Mouse (Mus musculus): ENCODE data around the gene Tnfaip8l3.
A peak's percentile ranks its signal among the peaks of the same experiment; 100 is the strongest.
"Not testable (repeated sequence)": the region's sequence is repeated elsewhere in the genome, so short reads cannot be mapped to it uniquely, and the experiment has no call there.

Gene Tnfaip8l3

GRCm38 (mm10) chr9:54068032-54068649, at the start of gene Tnfaip8l3:
Tnfaip8l3 (minus strand) TSS chr9:54068388.
- no peak for DNase-seq (ENCODE audit: low read depth, low spot score)

- peak; percentile 20 for DNase-seq (ENCODE audit: low read depth, low spot score)
Measured at GRCm38 (mm10) chr9:54112726-54113125, 44.5 kb upstream of the Tnfaip8l3 start.

GRCm38 (mm10) chr9:54098636-54099035, 30.4 kb upstream of the Tnfaip8l3 start:
- DNase-seq (ENCODE audit: low read depth, low spot score): no peak

GRCm38 (mm10) chr9:54097091-54097490, 28.9 kb upstream of the Tnfaip8l3 start:
- DNase-seq (ENCODE audit: low read depth, low spot score): no peak

DNA sequence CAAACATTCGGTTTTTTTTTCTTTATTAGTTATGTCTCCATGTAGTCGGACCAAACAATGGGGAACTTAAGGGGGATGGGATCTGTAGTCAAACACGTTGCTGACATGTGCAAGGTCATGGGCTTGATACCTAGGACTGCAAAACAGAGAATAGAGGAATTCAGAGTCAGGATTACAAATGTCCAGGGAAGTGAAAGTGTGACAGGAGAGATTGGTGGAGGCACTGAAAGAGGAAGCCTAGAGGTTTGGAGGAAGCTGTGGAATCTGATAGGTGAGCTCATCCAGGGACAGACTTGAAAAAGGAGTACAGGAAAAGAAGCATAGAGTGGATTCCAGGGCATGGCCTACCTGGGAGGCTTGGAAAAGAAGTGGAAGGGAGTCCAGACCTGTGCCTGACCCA, 16.1 kb upstream of the Tnfaip8l3 start:
- DNase-seq (ENCODE audit: low read depth, low spot score): no peak

DNA sequence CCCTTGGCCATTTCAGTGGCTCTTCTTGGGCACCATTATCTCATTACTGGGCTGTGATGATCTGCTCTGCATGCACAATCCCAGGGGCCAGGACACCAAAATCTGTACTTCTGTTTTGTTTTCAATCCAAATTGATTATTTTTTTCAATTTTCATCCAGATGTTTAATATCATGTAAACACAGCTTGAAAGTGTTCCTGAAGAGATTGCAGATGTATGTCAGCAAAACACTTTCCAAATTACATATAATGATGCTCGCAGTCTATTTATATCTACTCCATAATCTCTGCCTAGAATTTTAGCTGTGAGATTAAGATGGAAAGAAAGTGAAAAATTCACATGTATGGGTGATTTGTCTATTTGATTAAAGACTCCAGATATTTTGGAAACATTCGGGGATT, 9.6 kb upstream of the Tnfaip8l3 start:
- no peak for DNase-seq (ENCODE audit: low read depth, low spot score)

DNA sequence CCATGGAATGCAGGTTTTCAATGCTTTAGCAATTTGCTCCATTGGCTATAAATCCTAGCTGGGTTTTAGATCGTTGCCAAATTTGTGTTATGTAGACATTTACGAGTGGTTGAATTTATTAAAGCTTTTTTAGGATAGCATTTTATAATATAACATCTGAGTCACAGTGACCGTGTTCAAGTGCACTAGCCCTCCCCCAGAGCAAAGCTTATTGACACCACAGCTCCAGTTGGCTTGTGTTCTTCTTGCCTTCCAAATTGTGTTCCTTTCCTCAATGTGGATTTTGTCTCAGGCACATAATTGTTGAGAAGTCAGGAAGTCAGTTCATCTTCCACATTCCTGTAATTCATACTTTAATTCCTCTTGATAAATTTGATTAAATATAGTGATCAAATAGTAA, 6.7 kb upstream of the Tnfaip8l3 start:
- no peak for DNase-seq (ENCODE audit: low read depth, low spot score)

DNA sequence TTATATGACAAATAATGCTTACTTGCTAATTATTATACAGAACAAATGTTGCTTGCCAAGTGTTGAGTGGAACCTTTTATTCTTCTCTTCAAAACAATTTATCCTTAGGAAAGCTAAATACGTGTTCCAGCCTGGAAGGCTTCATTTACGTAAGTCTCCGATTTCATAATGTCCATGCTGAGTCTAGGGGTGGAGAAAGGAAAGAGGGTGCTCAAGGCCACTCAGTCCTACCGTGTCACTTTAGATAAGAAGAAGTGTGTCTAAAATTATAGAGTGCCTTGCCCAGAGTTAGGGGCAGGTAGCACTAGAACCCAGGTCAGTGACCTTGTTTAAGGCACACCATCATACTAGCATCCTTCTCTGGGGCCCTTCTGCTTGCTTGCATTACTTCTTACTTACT, 5.5 kb upstream of the Tnfaip8l3 start:
- DNase-seq (ENCODE audit: low read depth, low spot score): no peak

DNA sequence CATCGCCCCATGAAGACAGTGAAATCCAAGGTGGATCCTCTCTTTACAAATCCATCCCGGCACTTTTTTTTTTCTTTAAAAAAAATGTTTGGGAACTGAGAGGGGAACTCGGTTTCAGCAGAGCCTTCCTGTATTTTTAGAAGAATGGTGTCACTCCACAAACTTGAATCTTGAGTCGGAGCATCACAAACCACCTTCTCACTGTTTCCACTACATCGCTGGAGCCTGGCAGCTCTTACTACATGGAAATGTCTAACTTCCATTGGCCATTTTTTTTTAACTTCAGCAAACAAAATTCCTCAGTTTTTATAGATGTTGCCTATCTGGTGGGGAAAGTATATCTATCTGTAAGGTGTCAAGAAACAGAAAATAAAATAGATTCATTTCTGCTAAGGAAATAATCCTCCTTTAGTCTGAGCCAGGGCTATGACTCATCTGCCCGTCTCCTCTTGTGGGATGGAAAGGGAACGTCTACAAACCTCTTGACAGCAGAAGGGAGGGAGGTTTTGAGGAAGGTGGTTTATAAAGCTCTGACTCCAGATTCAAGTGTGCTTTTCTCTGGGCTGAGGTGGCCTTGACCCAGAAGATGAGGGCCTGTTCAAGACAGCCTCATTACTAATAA, 3.4 kb upstream of the Tnfaip8l3 start:
- no peak for DNase-seq (ENCODE audit: low read depth, low spot score)

DNA sequence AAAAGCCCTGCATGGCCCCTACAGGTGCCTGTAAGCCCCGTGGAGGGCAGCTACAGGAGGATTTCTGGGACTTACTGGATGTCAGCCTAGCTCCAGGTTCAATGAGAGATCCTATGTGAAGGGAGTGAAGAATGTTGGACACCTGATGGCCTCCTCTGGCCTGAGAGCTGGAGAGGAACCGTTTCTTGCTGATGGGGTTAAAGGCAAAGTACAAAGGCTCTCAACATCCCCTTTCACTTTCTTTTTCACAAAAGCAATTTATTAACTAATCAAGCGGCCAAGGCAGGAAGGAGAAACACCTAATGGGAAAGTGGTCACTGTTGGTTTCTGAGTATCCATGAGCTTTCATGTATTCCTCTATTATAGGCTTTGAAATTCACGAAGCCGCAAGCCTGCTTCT, 1.0 kb upstream of the Tnfaip8l3 start:
- DNase-seq (ENCODE audit: low read depth, low spot score): no peak

GRCm38 (mm10) chr9:54068777-54069176, 589 bp upstream of the Tnfaip8l3 start:
- peak; percentile 17 for DNase-seq (ENCODE audit: low read depth, low spot score)

GRCm38 (mm10) chr9:54067642-54068031, 551 bp downstream of the Tnfaip8l3 start:
- no peak for DNase-seq (ENCODE audit: low read depth, low spot score)

GRCm38 (mm10) chr9:54064836-54065235, 3.4 kb downstream of the Tnfaip8l3 start:
- no peak for DNase-seq (ENCODE audit: low read depth, low spot score)

DNA sequence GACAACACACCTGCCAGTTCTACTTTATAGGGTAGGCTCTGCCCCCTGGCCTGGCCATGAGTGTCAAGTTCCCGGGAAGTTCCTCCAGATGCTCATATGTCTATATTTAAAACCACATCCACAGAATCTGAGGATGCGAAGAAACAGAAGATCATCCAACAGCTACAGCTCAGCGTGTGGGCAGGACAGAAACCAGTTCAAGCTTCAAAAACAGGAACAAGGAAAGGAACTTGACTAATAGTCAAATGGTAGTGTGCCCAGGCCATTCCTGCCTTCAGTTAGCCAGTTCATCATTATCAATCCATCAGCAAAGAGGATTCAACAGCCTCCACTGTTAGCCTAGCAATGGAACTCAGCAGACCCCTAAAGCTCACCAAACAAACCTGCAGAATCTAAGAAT, 4.5 kb downstream of the Tnfaip8l3 start:
- no peak for DNase-seq (ENCODE audit: low read depth, low spot score)

- DNase-seq (ENCODE audit: low read depth, low spot score): no peak
Measured at GRCm38 (mm10) chr9:54061666-54062065, 6.5 kb downstream of the Tnfaip8l3 start.

DNA sequence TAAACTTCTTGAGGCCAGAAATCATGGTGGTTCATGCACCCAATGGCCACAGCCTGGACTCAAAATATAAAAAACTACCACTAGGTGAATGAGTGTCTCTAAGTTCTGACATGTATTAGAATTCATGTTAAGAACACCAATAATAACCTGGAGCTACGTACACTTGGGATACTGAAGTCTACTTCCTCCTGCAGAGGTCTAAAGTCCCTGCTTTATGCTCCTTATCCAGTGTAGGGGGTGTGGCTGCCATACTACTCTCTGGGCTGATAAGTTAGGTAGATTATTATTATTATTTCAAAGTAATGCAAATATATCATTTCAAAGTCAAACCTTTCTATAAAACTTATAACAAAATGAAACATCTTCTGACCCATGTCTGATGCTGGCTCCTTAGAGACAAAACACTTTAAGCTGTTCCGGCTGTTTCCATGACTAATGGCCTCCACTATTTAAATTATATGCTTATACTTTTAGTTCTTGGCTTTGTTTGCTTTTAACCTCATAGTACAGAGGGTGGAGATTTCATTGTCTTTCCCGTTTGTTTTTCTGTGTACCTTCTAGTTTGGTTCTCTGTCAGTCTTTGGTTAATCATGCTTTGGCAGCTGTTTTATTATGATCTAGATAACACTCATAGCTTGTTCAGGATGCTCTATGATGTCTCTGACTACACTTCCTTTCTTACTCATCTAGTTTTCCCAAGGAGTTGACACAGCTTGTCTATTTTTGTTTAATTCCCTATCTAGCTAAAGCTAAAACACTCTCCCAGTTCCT, 16.7 kb downstream of the Tnfaip8l3 start:
- no peak for DNase-seq (ENCODE audit: low read depth, low spot score)

DNA sequence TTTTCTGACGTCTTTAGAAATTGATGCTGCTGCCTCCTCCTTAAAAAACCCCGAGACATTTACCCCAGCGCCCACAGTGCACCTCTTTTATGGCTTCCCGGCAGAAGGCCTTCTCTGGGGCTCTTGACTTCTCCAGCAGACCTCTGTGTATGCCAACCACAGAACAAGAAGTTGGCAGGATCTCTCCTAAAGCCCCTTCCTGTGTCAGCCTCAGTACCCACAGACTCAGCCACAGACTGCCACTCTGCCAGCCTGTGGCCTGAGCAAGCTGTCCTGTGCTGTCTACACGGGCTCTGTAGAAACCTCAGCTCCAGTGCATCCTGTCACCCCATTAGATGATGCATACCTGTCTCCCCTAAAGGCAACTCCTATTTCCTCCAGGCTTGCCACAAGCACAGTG, 19.2 kb downstream of the Tnfaip8l3 start:
- no peak for DNase-seq (ENCODE audit: low read depth, low spot score)

- no peak for DNase-seq (ENCODE audit: low read depth, low spot score)
Measured at GRCm38 (mm10) chr9:54043067-54043466, 25.1 kb downstream of the Tnfaip8l3 start.

GRCm38 (mm10) chr9:54037717-54038116, 30.5 kb downstream of the Tnfaip8l3 start:
- no peak for DNase-seq (ENCODE audit: low read depth, low spot score)

- DNase-seq (ENCODE audit: low read depth, low spot score): no peak
Measured at GRCm38 (mm10) chr9:54034691-54035090, 33.5 kb downstream of the Tnfaip8l3 start.

DNA sequence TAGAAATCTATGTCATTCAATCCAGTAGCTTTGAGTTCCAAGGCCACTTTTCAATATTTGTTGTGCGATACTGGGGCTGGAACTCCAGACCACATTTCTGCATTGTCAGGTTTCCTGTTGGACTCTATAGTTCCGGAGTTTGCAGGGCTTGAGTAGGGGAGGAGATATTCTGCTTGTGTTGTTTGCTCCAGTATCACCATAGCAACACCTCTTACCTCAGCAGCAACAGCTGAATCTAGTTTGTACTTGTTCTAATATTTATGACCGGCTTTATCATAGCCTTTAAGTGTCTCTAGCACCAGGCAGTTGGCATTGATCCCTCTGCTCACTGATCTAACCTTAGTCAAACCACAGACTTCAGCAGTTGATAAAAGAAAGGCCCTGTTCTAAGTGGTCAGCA, 45.4 kb downstream of the Tnfaip8l3 start:
- DNase-seq (ENCODE audit: low read depth, low spot score): no peak

DNA sequence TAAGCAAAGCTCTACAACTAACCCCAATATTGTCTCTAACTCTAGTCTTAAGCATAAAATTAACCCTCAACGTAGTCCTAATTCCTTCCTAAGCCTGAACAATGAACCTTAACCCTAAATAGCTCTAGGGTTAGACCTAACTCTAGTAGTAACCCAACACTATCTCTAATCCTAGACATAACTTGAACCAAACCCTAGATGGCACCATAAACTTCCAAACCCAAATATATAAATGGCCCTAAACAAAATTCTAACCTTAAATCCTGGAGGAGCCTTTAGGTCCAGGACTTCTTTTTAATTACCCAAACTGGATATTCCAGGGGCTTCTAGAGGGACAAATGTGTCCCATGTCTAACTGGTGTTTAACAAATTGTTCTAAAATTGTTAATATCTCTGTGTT, 73.7 kb downstream of the Tnfaip8l3 start:
- DNase-seq (ENCODE audit: low read depth, low spot score): peak; percentile 2

DNA sequence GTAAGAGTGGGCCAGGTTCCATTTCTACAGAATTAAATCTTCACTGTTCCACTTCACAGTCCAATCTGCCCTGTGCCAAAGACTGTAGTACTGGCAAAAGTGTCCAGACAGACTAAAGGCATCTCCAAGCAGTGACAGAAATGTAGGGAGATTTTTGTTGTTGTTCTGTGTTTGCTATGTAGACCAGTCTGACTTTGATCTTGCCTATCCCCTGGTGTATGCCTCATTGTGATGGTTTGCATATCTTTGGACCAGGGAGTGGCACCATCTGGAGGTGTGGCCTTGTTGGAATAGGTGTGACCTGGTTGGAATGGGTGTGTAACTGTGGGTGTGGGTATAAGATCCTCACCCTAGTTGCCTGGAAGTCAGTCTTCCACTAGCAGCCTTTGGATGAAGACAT, 75.6 kb downstream of the Tnfaip8l3 start:
- DNase-seq (ENCODE audit: low read depth, low spot score): not testable (repeated sequence)

Measured in 3T3-L1 (cell line).